Mouse (Mus musculus) intestine, embryonic 15.5 days (tissue): Measurements from ENCODE around the gene Osm. TPM values are rescaled to one million over a fixed set of nuclear protein-coding genes. Genes with fewer than 3 reads are reported as not detected.
A peak's percentile ranks its signal among the peaks of the same experiment; 100 is the strongest.

Experiments used
- ATAC-seq: fragments of 200-750 bp; cut with Nextera tagmentation; 2 replicates; pipeline ENCODE4 v1.8.0; 2017; ENCODE audit warnings: moderate TSS enrichment, moderate library complexity
- H3K27ac ChIP-seq: fragments of 300-500 bp; sonication (generic); 2 replicates; pipeline ENCODE4 v1.5.1; 2015; ENCODE audit warnings: mild to moderate bottlenecking, inconsistent platforms
- H3K27me3 ChIP-seq: fragments of 300-500 bp; sonication (generic); replicated peaks from 2 replicates; pipeline ENCODE4 v1.6.1; 2015; ENCODE audit warnings: inconsistent platforms
- H3K36me3 ChIP-seq: fragments of 300-500 bp; sonication (generic); 2 replicates; pipeline ENCODE4 v1.6.1; 2015; ENCODE audit warnings: inconsistent platforms
- H3K4me1 ChIP-seq: fragments of 300-500 bp; sonication (generic); replicated peaks from 2 replicates; pipeline ENCODE4 v1.6.1; 2015; ENCODE audit warnings: inconsistent platforms
- H3K4me2 ChIP-seq: fragments of 300-500 bp; sonication (generic); replicated peaks from 2 replicates; pipeline ENCODE4 v1.6.1; 2015; ENCODE audit warnings: mild to moderate bottlenecking, inconsistent platforms
- H3K4me3 ChIP-seq: fragments of 300-500 bp; sonication (generic); replicated peaks from 2 replicates; pipeline ENCODE4 v1.5.1; 2015; ENCODE audit warnings: inconsistent platforms
- H3K9ac ChIP-seq: fragments of 300-500 bp; sonication (generic); 2 replicates; pipeline ENCODE4 v1.6.1; 2015; ENCODE audit warnings: inconsistent platforms
- H3K9me3 ChIP-seq: fragments of 300-500 bp; sonication (generic); 2 replicates; pipeline ENCODE4 v1.6.1; 2016; ENCODE audit warnings: inconsistent platforms
- WGBS: fragments of 180-500 bp; shearing (Covaris S2); methylation state at CpG from one replicate; pipeline ENCODE4 v1.1.7; 2015; 5-methylcytosine and 5-hydroxymethylcytosine counted together
- polyA plus RNA-seq: library from polyadenylated mRNA; unstranded; fragments of >200 nt; fragmentation: Nextera tagmentation; extraction: Ambion mirVana; gene quantifications from 2 replicates; pipeline ENCODE4 v1.2.1, GENCODE M21; 2015

Osm gene
- polyA plus RNA-seq, result 0.20 and 0.26 TPM in 2 replicates

DNA sequence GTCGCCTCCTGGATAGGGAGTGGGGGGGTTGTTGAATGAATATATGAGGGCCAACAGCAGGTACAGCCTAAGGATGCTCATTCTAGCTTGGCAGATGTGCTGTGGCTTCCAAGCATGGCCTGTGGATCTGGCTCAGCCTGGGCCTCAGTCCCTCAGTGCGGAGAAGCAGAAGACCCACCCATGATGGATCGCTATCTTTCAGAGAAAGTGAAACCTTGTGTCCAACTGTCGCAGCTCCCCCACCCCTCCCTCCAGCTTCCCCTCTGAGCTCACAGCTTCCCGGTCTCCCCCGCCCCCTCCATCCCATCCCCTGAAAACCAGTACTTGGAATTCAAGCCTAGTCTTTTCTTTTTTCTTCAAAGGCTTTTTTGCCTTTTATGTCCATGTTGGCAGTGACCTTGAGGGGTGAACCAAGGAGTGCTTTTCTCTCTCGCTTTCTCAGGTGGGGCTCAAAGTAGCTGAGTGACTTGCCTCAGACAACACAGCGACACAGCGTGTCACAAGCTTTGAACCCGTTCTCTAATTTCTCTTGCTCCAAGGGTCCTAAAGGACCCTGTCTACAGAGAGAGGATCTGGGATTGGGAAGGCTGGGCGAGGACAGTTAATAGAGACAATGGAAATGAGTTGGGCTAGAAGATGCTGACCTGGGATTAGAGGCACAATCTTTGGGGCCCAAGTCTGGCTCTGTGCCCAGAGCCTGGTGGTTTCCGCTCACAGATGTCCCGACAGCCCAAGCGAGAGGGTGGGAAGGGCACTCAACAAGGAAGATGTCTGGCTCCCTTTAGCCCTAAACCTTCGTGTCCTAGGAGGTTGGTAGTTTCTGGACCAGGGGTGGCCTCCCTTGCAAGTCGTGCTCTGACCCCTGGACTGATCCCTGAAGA is at the start of gene Osm:
Gene Osm, plus strand, starts transcription at position 756 of the 881 bp plus-strand sequence.
- no peak within 1 kb of the TSS for H3K4me2 ChIP-seq
- no peak within 1 kb of the TSS for H3K9ac ChIP-seq
- H3K4me3 ChIP-seq, result no peak within 1 kb of the TSS
- no peaks in the 10 kb centered on the region for H3K36me3 ChIP-seq
- ATAC-seq, result no peak
- H3K27ac ChIP-seq, result no peak within 1 kb of the TSS
- 65% methylated on average over 16 of the region's 16 CpGs for WGBS
- no peaks in the 10 kb centered on the region for H3K27me3 ChIP-seq
- H3K9me3 ChIP-seq, result no peaks in the 10 kb centered on the region
- H3K4me1 ChIP-seq, result 0 out of 2 replicates have a peak, but pooled peaks cover 4% of the 10 kb centered on the region

DNA sequence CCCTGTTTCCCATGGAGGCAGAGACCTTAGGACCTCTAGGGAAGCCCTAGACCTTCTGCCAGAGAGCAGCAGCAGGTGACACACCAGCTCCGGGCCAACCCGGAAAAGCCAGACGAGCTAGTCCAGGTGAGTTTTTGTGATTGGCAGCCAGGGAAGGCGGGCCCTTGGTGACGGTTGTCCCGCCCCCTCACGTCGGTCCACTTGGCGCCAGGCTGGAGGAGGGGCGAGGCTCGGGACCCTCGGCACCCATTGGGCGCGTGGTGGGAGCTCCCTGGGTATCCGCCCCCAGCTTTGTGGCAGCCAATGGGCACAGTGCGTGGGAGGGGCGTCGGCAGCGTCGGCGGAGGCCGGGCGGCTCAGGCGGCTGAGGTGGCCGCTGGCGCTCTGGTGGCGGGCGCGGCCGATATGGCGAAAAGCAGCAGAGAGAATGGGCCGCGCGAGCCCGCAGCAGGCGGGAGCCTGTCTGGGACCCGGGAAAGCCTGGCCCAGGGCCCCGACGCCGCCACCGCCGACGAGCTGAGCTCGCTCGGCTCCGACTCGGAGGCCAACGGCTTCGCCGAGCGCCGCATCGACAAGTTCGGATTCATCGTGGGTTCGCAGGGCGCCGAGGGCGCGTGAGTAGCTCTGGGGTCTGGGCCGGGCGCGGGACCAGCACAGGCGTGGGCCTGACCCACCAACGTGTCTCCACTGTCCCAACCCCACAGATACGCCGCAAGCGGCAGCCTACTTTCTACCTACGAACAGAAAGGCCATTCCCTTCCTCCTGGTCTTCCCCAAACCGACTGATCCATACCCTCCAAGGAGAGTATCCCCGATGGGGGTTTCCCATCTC is 49.5 kb upstream of the Osm start, which contains the start of gene Tbc1d10a:
Gene Tbc1d10a, plus strand, starts transcription at position 304 of the 832 bp plus-strand sequence.
- Histone ChIP-seq H3K4me3 (peak within 1 kb of the TSS; percentile 95), H3K9ac (peak within 1 kb of the TSS; percentile 93), H3K27ac (peak within 1 kb of the TSS; percentile 67), H3K36me3 (peaks cover 3% of the 10 kb centered on the region), H3K4me1 (peaks cover 27% of the 10 kb centered on the region), H3K4me2 (peak within 1 kb of the TSS; percentile 86), H3K27me3 (no peaks in the 10 kb centered on the region), H3K9me3 (no peaks in the 10 kb centered on the region)
- under 1% methylated on average over 70 of the region's 71 CpGs for WGBS
- peak; percentile 100 for ATAC-seq

DNA sequence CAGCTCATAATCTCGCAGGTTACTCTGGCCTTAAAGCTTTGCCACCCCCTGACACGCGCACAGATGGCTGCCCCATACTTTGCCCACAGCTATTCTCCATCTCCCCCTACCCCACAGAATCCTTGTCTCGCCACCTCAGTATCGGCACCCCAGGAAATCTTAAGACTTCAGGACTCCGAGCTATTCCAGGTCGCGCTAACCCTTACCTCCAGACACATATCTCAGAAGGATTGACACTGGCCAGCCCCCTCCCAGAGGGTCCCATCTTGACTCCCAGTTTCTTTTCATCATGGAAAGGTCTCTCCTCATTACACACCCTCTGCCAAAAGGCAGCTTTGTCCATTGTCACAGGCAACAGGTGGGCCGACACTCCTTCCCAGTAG is 48.9 kb upstream of the Osm start:
- no peak for ATAC-seq
- peak overlapping the region; percentile 86 for H3K4me2 ChIP-seq
- H3K36me3 ChIP-seq, result no peaks in the 10 kb centered on the region; the same call in 1 of the 2 replicates
- H3K9me3 ChIP-seq, result no peaks in the 10 kb centered on the region
- H3K27me3 ChIP-seq, result no peaks in the 10 kb centered on the region
- WGBS, result 14% methylated on average over 9 of the region's 9 CpGs
- peak overlapping the region; percentile 93 for H3K9ac ChIP-seq
- peaks cover 31% of the 10 kb centered on the region for H3K4me1 ChIP-seq
- H3K27ac ChIP-seq, result peak overlapping the region; percentile 67; the same call in 1 of the 2 replicates
- H3K4me3 ChIP-seq, result peak overlapping the region; percentile 95

DNA sequence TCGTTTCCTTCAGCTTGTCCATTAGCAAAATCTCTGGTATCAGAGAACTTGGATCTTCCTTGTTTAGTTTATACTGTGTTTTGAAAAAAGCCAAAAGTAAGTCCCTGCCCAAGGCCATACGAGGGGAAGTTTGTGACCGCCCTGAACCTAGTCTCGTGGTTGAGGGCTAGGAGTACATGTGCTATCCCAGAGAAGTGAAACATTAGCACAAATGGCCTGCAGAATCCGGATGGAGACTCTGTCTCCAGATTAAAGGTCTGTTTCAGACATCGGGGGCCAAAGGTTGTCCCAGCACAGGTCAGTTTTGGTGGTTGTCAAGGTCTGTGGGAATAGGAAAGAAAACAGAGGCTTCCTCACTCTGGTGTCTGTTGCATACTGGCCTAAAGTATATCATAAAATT is 47.0 kb upstream of the Osm start:
- ATAC-seq, result no peak
- Histone ChIP-seq H3K4me3 (no peak overlapping the region), H3K9ac (no peak overlapping the region), H3K27ac (no peak overlapping the region), H3K27me3 (no peaks in the 10 kb centered on the region), H3K4me2 (no peak overlapping the region), H3K4me1 (peaks cover 32% of the 10 kb centered on the region), H3K36me3 (no peaks in the 10 kb centered on the region), H3K9me3 (no peaks in the 10 kb centered on the region)
- 85% methylated on average over 6 of the region's 6 CpGs for WGBS

DNA sequence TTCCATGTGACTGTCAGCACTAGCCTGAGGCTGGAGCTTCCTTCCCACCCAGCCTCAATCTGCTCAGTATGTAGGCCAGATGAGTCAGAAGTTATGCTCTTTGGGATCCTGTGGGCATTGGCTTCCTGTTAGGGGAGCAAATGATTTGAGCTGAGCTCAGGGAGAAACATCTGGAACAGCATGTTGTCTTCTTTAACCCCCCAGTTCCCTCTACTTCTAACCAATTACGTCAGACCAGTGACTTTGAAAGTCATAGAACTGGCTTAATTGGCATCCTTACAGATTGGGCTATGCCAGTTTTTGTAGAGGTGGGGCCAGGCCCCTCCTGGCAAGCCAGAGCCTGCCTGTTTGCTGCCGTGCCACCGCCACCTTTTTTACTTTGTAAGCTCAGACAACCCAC is 45.5 kb upstream of the Osm start:
- Histone ChIP-seq H3K4me1 (peaks cover 31% of the 10 kb centered on the region), H3K9me3 (no peaks in the 10 kb centered on the region), H3K36me3 (no peaks in the 10 kb centered on the region), H3K4me3 (no peak overlapping the region), H3K9ac (no peak overlapping the region), H3K27me3 (no peaks in the 10 kb centered on the region), H3K4me2 (no peak overlapping the region), H3K27ac (no peak overlapping the region)
- ATAC-seq, result no peak
- WGBS, result 84% methylated on average over 3 of the region's 3 CpGs

DNA sequence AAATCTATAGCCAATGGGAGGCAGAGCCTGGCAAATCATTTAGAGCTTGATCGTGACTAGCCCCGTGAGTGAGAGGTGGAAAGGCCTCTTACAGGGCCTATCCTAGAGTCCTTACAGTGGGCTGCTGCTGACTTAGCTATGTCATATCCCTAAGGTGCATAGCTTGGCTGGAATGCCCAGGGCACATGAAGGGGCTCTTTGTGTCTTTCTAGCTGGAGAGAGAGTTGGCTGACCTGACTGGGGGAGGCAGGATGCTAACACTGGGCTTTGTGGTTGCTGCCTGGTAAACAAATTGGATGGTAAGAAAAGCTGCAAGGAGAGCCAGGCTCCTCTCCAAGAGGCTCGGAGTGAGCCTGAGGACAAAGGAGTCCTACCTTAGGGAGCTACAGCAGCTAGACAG is 43.5 kb upstream of the Osm start:
- H3K27ac ChIP-seq, result no peak overlapping the region

DNA sequence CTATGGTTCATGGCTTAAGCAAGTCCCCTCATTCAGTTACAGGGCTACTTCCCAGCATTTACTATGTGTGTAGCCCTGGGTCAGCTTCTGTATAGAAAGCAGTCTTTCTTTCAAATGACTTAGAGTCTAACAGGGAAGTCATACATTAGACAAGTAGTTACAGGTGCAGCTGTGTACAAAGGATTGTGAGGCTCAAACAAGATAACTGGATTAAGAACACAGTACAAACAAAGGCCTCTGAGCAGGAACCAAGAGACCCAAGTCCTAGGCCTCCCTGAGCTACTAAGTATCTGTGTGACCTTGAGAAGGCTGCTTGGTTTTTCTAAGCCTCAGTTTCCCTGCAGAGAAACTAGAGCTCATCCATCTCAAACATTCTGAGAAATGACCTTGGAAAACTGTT is 42.8 kb upstream of the Osm start:
- no peak overlapping the region for H3K4me2 ChIP-seq
- no peak overlapping the region for H3K27ac ChIP-seq
- no peak for ATAC-seq
- H3K9me3 ChIP-seq, result no peaks in the 10 kb centered on the region
- peaks cover 27% of the 10 kb centered on the region for H3K4me1 ChIP-seq
- H3K36me3 ChIP-seq, result no peaks in the 10 kb centered on the region
- H3K9ac ChIP-seq, result no peak overlapping the region
- no peaks in the 10 kb centered on the region for H3K27me3 ChIP-seq
- H3K4me3 ChIP-seq, result no peak overlapping the region

More for the DNA sequence above, 43.5 kb upstream of the Osm start:
- no peaks in the 10 kb centered on the region for H3K27me3 ChIP-seq
- no peak overlapping the region for H3K9ac ChIP-seq
- H3K4me1 ChIP-seq, result peaks cover 34% of the 10 kb centered on the region
- H3K9me3 ChIP-seq, result no peaks in the 10 kb centered on the region
- ATAC-seq, result no peak
- no peak overlapping the region for H3K4me3 ChIP-seq
- H3K4me2 ChIP-seq, result no peak overlapping the region
- no peaks in the 10 kb centered on the region for H3K36me3 ChIP-seq
- WGBS, result 76% methylated on average over 3 of the region's 3 CpGs

DNA sequence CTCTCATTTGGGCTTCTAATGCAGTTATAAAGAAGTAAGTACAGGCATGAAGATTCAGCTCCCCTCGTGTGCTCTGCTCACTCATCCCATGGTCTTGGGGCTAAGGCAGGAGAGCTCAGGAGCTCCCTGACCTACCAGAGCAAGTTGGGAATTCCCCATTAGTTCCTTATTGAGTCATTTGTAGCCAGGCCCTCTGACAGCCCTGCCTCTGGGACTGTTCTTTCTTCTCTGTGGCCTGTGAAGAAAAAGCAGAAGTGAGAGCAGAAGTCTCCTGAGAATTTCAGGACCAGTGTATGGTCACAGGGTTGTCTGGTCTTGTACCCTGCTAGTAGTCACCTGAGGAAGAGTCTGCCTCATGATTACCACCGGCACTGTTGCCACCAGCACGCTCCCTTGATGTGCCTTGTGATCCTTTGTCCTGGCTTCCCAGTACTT is 40.6 kb upstream of the Osm start:
- Histone ChIP-seq H3K9ac (no peak overlapping the region), H3K36me3 (no peaks in the 10 kb centered on the region), H3K4me2 (no peak overlapping the region), H3K4me3 (no peak overlapping the region), H3K27ac (no peak overlapping the region), H3K27me3 (no peaks in the 10 kb centered on the region), H3K4me1 (peaks cover 22% of the 10 kb centered on the region; the same call in 1 of the 2 replicates), H3K9me3 (no peaks in the 10 kb centered on the region)
- ATAC-seq, result no peak
- 80% methylated on average over 3 of the region's 3 CpGs for WGBS

DNA sequence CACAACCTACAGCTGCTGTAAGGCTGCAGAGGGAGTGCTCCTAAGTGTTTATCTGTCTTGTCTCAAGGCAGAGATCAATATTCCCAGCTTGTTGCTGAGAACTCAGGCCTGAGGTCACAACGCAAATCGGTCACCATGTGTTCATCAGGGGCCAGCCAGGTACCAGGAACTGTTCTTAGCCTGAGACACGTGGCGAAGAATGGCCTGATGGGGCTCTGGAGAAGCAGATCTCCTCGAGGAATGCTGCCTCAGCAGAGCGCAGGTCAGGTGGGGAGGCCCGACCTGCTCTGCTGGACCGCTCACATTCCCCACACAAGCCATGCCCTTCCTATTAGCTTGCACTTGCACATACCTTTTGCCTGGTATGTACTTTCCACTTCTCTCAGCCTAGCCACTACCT is 39.6 kb upstream of the Osm start:
- H3K27ac ChIP-seq, result no peak overlapping the region
- 37% methylated on average over 8 of the region's 8 CpGs for WGBS
- no peaks in the 10 kb centered on the region for H3K36me3 ChIP-seq
- H3K4me3 ChIP-seq, result no peak overlapping the region
- H3K9me3 ChIP-seq, result no peaks in the 10 kb centered on the region
- H3K4me1 ChIP-seq, result peaks cover 17% of the 10 kb centered on the region; the same call in 1 of the 2 replicates
- H3K4me2 ChIP-seq, result no peak overlapping the region
- peak; percentile 80 for ATAC-seq
- H3K27me3 ChIP-seq, result no peaks in the 10 kb centered on the region
- no peak overlapping the region for H3K9ac ChIP-seq

DNA sequence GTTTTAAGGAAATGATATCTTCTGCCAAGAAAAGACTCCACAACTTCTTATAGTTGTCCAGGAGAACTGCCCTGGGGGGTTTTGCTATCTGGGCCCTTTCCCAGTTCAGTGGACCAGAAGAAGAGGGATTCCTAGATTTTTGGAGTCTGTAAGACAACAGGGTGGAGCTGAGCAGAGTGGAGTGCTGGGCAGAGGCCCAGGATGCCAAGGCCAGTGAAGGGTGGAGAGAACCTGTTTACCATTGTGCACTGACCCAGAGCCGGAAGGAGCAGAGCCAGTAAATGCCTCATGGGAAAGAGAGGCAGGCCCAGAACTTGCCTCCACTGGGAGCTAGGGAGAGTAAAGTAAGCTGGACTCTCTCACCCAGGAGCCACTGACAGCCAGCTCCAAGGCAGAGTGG is 38.5 kb upstream of the Osm start:
- Histone ChIP-seq H3K36me3 (no peaks in the 10 kb centered on the region), H3K4me3 (no peak overlapping the region), H3K27ac (no peak overlapping the region), H3K9ac (no peak overlapping the region), H3K27me3 (no peaks in the 10 kb centered on the region), H3K9me3 (no peaks in the 10 kb centered on the region), H3K4me1 (peaks cover 10% of the 10 kb centered on the region; the same call in 1 of the 2 replicates), H3K4me2 (no peak overlapping the region)
- 61% methylated on average over 1 of the region's 1 CpGs for WGBS
- ATAC-seq, result no peak

DNA sequence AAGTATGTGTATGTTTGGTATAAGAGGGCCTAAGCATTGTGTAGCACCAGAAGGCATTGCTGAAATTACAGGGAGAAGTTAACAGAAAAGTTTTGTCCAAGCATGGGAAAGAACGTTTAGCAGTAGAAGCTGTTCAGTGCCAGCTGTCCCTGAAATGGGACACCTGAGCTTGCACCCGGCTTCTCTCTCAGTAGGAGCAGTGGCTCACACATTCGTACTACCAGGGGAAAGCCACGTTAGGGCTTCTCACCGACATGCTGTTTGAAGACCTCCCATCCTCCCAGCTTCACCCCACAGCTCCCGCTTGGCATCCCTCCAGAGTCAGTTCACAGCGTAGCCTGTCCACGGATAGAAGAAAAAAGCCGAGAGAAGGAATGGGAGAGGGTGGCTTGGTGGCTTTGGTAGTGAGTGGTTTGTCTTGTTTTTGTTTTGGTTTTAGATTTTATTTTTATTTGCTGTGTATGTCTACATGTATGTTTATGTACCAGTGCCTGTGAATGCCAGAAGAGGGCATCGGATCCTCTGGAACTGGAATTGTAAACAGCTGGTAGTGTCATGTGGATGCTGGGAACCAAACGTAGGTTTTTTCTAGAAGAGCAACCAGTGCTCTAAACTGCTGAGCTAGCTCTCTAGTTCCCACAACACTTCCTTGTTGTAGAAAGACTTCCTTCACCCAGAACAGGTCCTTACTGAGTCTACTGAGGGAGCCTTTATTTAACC is 34.1 kb upstream of the Osm start:
- ATAC-seq, result no peak
- Histone ChIP-seq H3K9ac (no peak overlapping the region), H3K4me3 (no peak overlapping the region), H3K27me3 (no peaks in the 10 kb centered on the region), H3K4me2 (no peak overlapping the region), H3K4me1 (peaks cover 10% of the 10 kb centered on the region; the same call in 1 of the 2 replicates), H3K27ac (no peak overlapping the region), H3K36me3 (no peaks in the 10 kb centered on the region), H3K9me3 (no peaks in the 10 kb centered on the region)
- WGBS, result 60% methylated on average over 11 of the region's 11 CpGs
